Mouse (Mus musculus) embryonic facial prominence, embryonic 15.5 days (tissue): ENCODE measurements at regions not wholly inside any gene's neighbourhood (a gene's known extent, or its start where the extent isn't known, plus 50 kb on each side); places are given as distances from the start of the nearest gene placed in this dataset.
A peak's percentile ranks its signal among the peaks of the same experiment; 100 is the strongest.

Source experiments
- ATAC-seq: fragments of 200-750 bp; cut with Nextera tagmentation; 2 replicates; pipeline ENCODE4 v1.8.0; 2017; ENCODE audit warnings: low read depth, moderate TSS enrichment; ENCODE audit not compliant: insufficient number of reproducible peaks, low FRiP score, low TSS enrichment
- H3K27ac ChIP-seq: fragments of 300-500 bp; sonication (generic); replicated peaks from 2 replicates; pipeline ENCODE4 v1.5.1; 2015; ENCODE audit warnings: mild to moderate bottlenecking, inconsistent platforms
- H3K27me3 ChIP-seq: fragments of 300-500 bp; sonication (generic); 2 replicates; pipeline ENCODE4 v1.6.1; 2015; ENCODE audit warnings: inconsistent platforms
- H3K36me3 ChIP-seq: fragments of 300-500 bp; sonication (generic); 2 replicates; pipeline ENCODE4 v1.6.1; 2015; ENCODE audit warnings: mild to moderate bottlenecking, inconsistent platforms
- H3K4me1 ChIP-seq: fragments of 300-500 bp; sonication (generic); 2 replicates; pipeline ENCODE4 v1.6.1; 2015; ENCODE audit warnings: inconsistent platforms
- H3K4me2 ChIP-seq: fragments of 300-500 bp; sonication (generic); replicated peaks from 2 replicates; pipeline ENCODE4 v1.6.1; 2015; ENCODE audit warnings: mild to moderate bottlenecking, inconsistent platforms
- H3K4me3 ChIP-seq: fragments of 300-500 bp; sonication (generic); replicated peaks from 2 replicates; pipeline ENCODE4 v1.5.1; 2015; ENCODE audit warnings: mild to moderate bottlenecking, inconsistent platforms
- H3K9ac ChIP-seq: fragments of 300-500 bp; sonication (generic); 2 replicates; pipeline ENCODE4 v1.6.1; 2015; ENCODE audit warnings: inconsistent platforms
- H3K9me3 ChIP-seq: fragments of 300-500 bp; sonication (generic); replicated peaks from 2 replicates; pipeline ENCODE4 v1.6.1; 2016; ENCODE audit warnings: inconsistent platforms
- WGBS: fragments of 180-500 bp; shearing (Covaris S2); methylation state at CpG from one replicate; pipeline ENCODE4 v1.1.7; 2015; 5-methylcytosine and 5-hydroxymethylcytosine counted together

- Histone ChIP-seq H3K4me2 (0 out of 2 replicates have a peak overlapping the region, but pooled peaks have one; percentile 3), H3K4me3 (no peak overlapping the region), H3K9me3 (no peaks in the 10 kb centered on the region), H3K27ac (no peak overlapping the region), H3K9ac (no peak overlapping the region), H3K4me1 (peaks cover 31% of the 10 kb centered on the region), H3K36me3 (no peaks in the 10 kb centered on the region), H3K27me3 (peaks cover 11% of the 10 kb centered on the region; the same call in 1 of the 2 replicates)
- ATAC-seq = no peak
- 14% methylated on average over 33 of the region's 33 CpGs for WGBS
Measured at GRCm38 (mm10) chr12:104637046-104638032, 114.4 kb downstream of the Dicer1 start.

DNA sequence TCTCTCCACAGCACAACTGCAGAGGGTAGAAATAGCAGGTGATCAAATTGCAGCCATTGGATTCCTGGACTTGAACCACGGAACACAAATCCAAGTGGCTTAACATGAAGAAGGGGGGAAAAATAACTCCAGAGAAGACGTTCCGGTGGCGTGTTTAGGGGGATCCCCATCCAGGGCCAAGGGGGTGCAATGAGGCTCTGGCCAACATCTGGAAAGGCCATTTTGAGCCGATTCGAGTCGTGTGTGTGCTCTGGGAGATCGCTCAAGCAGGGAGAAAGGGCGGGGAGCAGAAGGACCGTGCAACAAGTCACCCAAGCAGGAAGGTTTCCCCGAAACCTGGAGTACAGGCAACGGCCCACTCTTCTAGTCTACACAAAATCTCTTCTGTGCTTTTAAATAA is 115.3 kb downstream of the Dicer1 start:
- Histone ChIP-seq H3K4me2 (no peak overlapping the region), H3K9ac (no peak overlapping the region), H3K4me1 (peaks cover 30% of the 10 kb centered on the region), H3K4me3 (no peak overlapping the region), H3K36me3 (no peaks in the 10 kb centered on the region), H3K9me3 (no peaks in the 10 kb centered on the region), H3K27ac (no peak overlapping the region), H3K27me3 (peaks cover 11% of the 10 kb centered on the region; the same call in 1 of the 2 replicates)
- 38% methylated on average over 12 of the region's 12 CpGs for WGBS
- ATAC-seq = no peak

DNA sequence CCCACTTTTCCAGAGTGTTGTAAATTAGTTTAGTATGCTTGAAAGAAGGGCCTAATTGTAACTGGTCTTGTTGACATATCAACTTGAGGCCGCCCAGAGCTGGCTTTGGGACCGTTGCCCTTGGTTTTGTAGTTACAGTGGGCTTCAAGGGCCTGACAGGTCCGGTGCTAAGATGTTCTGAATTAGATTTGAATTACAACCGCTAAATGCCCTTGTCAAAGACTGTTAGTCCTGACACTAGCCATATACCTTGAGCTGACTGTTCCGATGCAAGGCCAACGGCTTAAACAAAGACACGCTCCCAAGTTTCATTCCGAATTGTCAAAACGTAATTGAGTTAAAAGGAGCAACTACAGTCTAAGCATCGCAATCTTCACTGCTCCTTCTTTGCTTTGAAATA is 116.9 kb downstream of the Dicer1 start:
- H3K4me1 ChIP-seq = peaks cover 30% of the 10 kb centered on the region
- H3K9ac ChIP-seq = no peak overlapping the region
- 0 out of 2 replicates have a peak, but pooled peaks have one; percentile 32 for ATAC-seq
- no peaks in the 10 kb centered on the region for H3K9me3 ChIP-seq
- H3K27me3 ChIP-seq = peaks cover 11% of the 10 kb centered on the region; the same call in 1 of the 2 replicates
- WGBS = 33% methylated on average over 10 of the region's 10 CpGs
- H3K27ac ChIP-seq = no peak overlapping the region
- H3K4me2 ChIP-seq = no peak overlapping the region
- no peaks in the 10 kb centered on the region for H3K36me3 ChIP-seq
- H3K4me3 ChIP-seq = no peak overlapping the region

GRCm38 (mm10) chr12:104630590-104630989 is 121.2 kb downstream of the Dicer1 start:
- no peak for ATAC-seq
- no peaks in the 10 kb centered on the region for H3K9me3 ChIP-seq
- H3K4me1 ChIP-seq = peaks cover 11% of the 10 kb centered on the region
- no peak overlapping the region for H3K27ac ChIP-seq
- no peak overlapping the region for H3K9ac ChIP-seq
- peaks cover 3% of the 10 kb centered on the region; the same call in 1 of the 2 replicates for H3K27me3 ChIP-seq
- no peak overlapping the region for H3K4me3 ChIP-seq
- no peak overlapping the region for H3K4me2 ChIP-seq
- H3K36me3 ChIP-seq = no peaks in the 10 kb centered on the region
- WGBS = 60% methylated on average over 3 of the region's 3 CpGs

DNA sequence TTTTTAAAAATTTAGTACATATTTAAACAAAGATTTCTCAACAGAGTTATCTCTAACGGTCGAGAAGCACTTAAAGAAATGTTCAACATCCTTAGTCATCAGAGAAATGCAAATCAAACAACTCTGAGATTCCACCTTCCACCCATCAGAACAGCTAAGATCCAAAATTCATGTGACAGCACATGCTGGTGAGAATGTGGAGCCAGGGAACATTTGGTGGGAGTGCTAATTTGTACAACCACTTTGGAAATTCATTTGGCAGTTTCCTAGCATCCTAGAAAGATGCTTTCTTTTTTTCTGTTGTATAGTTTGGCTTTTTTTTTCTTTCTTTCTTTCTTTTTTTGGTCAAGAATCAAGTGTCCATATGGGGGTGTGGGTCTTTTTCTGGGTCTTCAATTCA is 122.3 kb downstream of the Dicer1 start:
- Histone ChIP-seq H3K9ac (no peak overlapping the region), H3K27me3 (no peaks in the 10 kb centered on the region), H3K27ac (no peak overlapping the region), H3K4me1 (0 out of 2 replicates have a peak, but pooled peaks cover 4% of the 10 kb centered on the region), H3K4me3 (no peak overlapping the region), H3K4me2 (no peak overlapping the region), H3K9me3 (no peaks in the 10 kb centered on the region), H3K36me3 (no peaks in the 10 kb centered on the region)
- no peak for ATAC-seq
- 90% methylated on average over 2 of the region's 2 CpGs for WGBS

GRCm38 (mm10) chr12:104626054-104626453 is 125.7 kb downstream of the Dicer1 start:
- no peak overlapping the region for H3K9ac ChIP-seq
- H3K9me3 ChIP-seq = no peaks in the 10 kb centered on the region
- WGBS = 77% methylated on average over 5 of the region's 5 CpGs
- H3K36me3 ChIP-seq = no peaks in the 10 kb centered on the region
- H3K27me3 ChIP-seq = no peaks in the 10 kb centered on the region
- H3K4me3 ChIP-seq = no peak overlapping the region
- no peak overlapping the region for H3K27ac ChIP-seq
- no peak overlapping the region for H3K4me2 ChIP-seq
- ATAC-seq = peak; percentile 88
- H3K4me1 ChIP-seq = 0 out of 2 replicates have a peak, but pooled peaks cover 7% of the 10 kb centered on the region

DNA sequence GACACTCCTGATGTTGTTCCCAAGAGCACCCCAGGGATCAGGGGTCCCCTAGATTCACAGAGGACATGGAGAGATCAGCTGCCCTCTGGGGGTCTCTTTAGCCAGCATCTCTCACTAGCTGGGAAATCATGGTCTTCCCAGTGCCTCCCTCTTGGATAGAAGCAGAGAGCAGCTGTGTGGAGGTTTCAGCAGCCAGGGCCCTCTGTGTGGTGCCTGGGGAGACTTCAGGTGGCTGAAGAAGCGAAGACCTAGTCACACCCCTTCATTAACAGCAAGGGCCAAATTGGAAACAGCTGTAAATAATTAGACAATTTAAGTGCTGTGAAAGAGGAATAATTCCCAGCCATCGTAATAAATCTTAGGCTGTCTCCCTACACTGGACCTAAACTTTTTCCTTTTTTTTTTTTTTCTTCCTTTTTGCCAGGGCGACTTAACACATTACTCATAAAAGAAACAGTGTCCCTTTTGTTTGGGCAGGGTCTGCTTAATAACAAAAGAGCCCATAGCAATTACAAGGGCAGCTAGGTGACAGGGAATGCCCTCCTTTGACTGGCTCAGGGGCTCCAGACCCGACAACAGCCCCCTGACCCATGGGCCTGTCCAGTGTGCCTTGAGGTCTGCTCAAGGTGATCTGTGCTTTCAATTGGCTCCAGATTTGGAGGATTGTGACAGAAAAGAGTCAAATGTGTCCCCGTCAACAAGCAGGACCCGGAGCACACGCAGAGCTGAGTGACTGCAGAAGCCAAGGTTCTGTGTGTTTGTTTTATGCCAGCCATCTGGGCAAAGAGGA is 127.7 kb downstream of the Dicer1 start:
- Histone ChIP-seq H3K27ac (no peak overlapping the region), H3K4me1 (0 out of 2 replicates have a peak, but pooled peaks cover 7% of the 10 kb centered on the region), H3K4me2 (no peak overlapping the region), H3K36me3 (no peaks in the 10 kb centered on the region), H3K27me3 (no peaks in the 10 kb centered on the region), H3K4me3 (no peak overlapping the region), H3K9me3 (no peaks in the 10 kb centered on the region), H3K9ac (no peak overlapping the region)
- ATAC-seq = no peak
- WGBS = 50% methylated on average over 7 of the region's 7 CpGs

GRCm38 (mm10) chr12:104617111-104617725 is 134.5 kb downstream of the Dicer1 start:
- ATAC-seq = peak; percentile 69
- no peaks in the 10 kb centered on the region for H3K27me3 ChIP-seq
- 6% methylated on average over 17 of the region's 17 CpGs for WGBS
- no peak overlapping the region for H3K9ac ChIP-seq
- H3K4me2 ChIP-seq = peak overlapping the region; percentile 41
- H3K4me1 ChIP-seq = no peaks in the 10 kb centered on the region; the same call in 1 of the 2 replicates
- H3K4me3 ChIP-seq = peak overlapping the region; percentile 18
- H3K9me3 ChIP-seq = no peaks in the 10 kb centered on the region
- H3K27ac ChIP-seq = no peak overlapping the region
- H3K36me3 ChIP-seq = no peaks in the 10 kb centered on the region

DNA sequence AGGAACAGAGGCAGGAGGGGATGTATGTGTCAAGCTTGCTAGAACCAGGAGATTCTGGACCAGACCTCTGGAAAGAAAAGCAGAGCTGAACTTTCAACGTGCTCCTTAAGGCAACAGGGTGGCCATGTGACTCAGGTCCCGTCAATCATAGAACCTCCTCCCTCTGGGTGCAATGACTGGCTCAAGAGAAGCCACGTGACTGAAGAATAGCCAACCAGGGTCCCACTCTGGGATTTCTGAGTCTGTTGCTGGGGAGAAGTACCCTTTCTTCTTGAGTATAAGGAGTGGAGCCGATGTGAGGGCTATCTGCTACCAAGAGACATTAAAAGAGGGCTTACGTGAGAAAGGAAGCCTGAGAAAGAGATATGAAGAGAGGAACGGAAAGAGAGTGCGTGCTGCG is 137.5 kb downstream of the Dicer1 start:
- ATAC-seq = no peak
- Histone ChIP-seq H3K4me2 (no peak overlapping the region), H3K27me3 (0 out of 2 replicates have a peak, but pooled peaks cover 4% of the 10 kb centered on the region), H3K27ac (no peak overlapping the region), H3K9ac (no peak overlapping the region), H3K9me3 (no peaks in the 10 kb centered on the region), H3K4me1 (peaks cover 6% of the 10 kb centered on the region; the same call in 1 of the 2 replicates), H3K36me3 (no peaks in the 10 kb centered on the region), H3K4me3 (no peak overlapping the region)
- 65% methylated on average over 8 of the region's 8 CpGs for WGBS

- Histone ChIP-seq H3K27ac (peak overlapping the region; percentile 3; the same call in 1 of the 2 replicates), H3K9ac (no peak overlapping the region), H3K4me3 (no peak overlapping the region), H3K4me2 (no peak overlapping the region; the same call in 1 of the 2 replicates), H3K4me1 (peaks cover 6% of the 10 kb centered on the region; the same call in 1 of the 2 replicates), H3K9me3 (no peaks in the 10 kb centered on the region), H3K36me3 (no peaks in the 10 kb centered on the region), H3K27me3 (0 out of 2 replicates have a peak, but pooled peaks cover 4% of the 10 kb centered on the region)
- WGBS = 31% methylated on average over 19 of the region's 19 CpGs
- ATAC-seq = no peak
Measured at GRCm38 (mm10) chr12:104609767-104610166, 136.6 kb upstream of the Gsc start.
